Mouse (Mus musculus): ENCODE results near the gene Dpep1. TPM values are rescaled to one million over a fixed set of nuclear protein-coding genes. Genes with fewer than 3 reads are reported as not detected.

Gene Dpep1
- polyA plus RNA-seq, 1 experiment from 2014 or later: 3.1 TPM

GRCm38 (mm10) chr8:123247748-123248147, 61.7 kb downstream of the Dpep1 start:
- no peaks in the 10 kb centered on the region; the same call in 1 of the 2 replicates for H3K4me1 ChIP-seq (ENCODE audit: control insufficient read depth, insufficient read depth, low read length)
- ATAC-seq (ENCODE audit: insufficient number of reproducible peaks, low FRiP score, low TSS enrichment, low read depth) (no peak), DNase-seq (ENCODE audit: low spot score) (no peak)
- WGBS: 96% methylated on average over 6 of the region's 6 CpGs
- no peaks in the 10 kb centered on the region for H3K27me3 ChIP-seq (ENCODE audit: control insufficient read depth, insufficient read depth, low read length)
- H3K36me3 ChIP-seq (ENCODE audit: control insufficient read depth, insufficient read depth, low read length): peaks cover 20% of the 10 kb centered on the region
- no peak overlapping the region for H3K9ac ChIP-seq (ENCODE audit: low read length)
- H3K27ac ChIP-seq (replicated peaks; ENCODE audit: low read depth, low read length): no peak overlapping the region
- no peaks in the 10 kb centered on the region for H3K9me3 ChIP-seq (ENCODE audit: control insufficient read depth, low read length)
- no peak overlapping the region for H3K4me2 ChIP-seq (ENCODE audit: low read depth, severe bottlenecking)
- H3K4me3 ChIP-seq (ENCODE audit: low read depth, low read length): no peak overlapping the region

GRCm38 (mm10) chr8:123248596-123248995, 62.6 kb downstream of the Dpep1 start:
- Histone ChIP-seq H3K4me1 (ENCODE audit: control insufficient read depth, insufficient read depth, low read length) (peaks cover 5% of the 10 kb centered on the region; the same call in 1 of the 2 replicates), H3K4me3 (ENCODE audit: low read depth, low read length) (no peak overlapping the region), H3K9ac (ENCODE audit: low read length) (no peak overlapping the region), H3K27ac (replicated peaks; ENCODE audit: low read depth, low read length) (no peak overlapping the region), H3K36me3 (ENCODE audit: control insufficient read depth, insufficient read depth, low read length) (peaks cover 20% of the 10 kb centered on the region), H3K4me2 (ENCODE audit: low read depth, severe bottlenecking) (no peak overlapping the region), H3K27me3 (ENCODE audit: control insufficient read depth, insufficient read depth, low read length) (no peaks in the 10 kb centered on the region), H3K9me3 (ENCODE audit: control insufficient read depth, low read length) (no peaks in the 10 kb centered on the region)
- ATAC-seq (ENCODE audit: insufficient number of reproducible peaks, low FRiP score, low TSS enrichment, low read depth): no peak
- DNase-seq (ENCODE audit: low spot score): no peak
- WGBS: 90% methylated on average over 8 of the region's 8 CpGs

- no peak overlapping the region for H3K4me2 ChIP-seq (ENCODE audit: low read depth, severe bottlenecking)
- no peak overlapping the region for H3K9ac ChIP-seq (ENCODE audit: low read length)
- H3K4me1 ChIP-seq (ENCODE audit: control insufficient read depth, insufficient read depth, low read length): peaks cover 13% of the 10 kb centered on the region
- H3K9me3 ChIP-seq (ENCODE audit: control insufficient read depth, low read length): no peaks in the 10 kb centered on the region
- DNase-seq (ENCODE audit: low spot score): no peak
- WGBS: 95% methylated on average over 5 of the region's 5 CpGs
- no peak overlapping the region for H3K27ac ChIP-seq (replicated peaks; ENCODE audit: low read depth, low read length)
- H3K36me3 ChIP-seq (ENCODE audit: control insufficient read depth, insufficient read depth, low read length): peaks cover 15% of the 10 kb centered on the region
- ATAC-seq (ENCODE audit: insufficient number of reproducible peaks, low FRiP score, low TSS enrichment, low read depth): no peak
- no peak overlapping the region for H3K4me3 ChIP-seq (ENCODE audit: low read depth, low read length)
- no peaks in the 10 kb centered on the region for H3K27me3 ChIP-seq (ENCODE audit: control insufficient read depth, insufficient read depth, low read length)
These were observed 64.9 kb downstream of the Dpep1 start for GRCm38 (mm10) chr8:123250940-123251339.

Other genes with a start within 250 kb of the Dpep1 start
- 84.6 and 98.3 TPM in 2 replicates for gene Ankrd11, start 144.0 kb upstream of the Dpep1 start, polyA plus RNA-seq (2014; fragmentation: Nextera tagmentation; extraction: Ambion mirVana)
- gene Spg7, start 123.3 kb upstream of the Dpep1 start, polyA plus RNA-seq (2014; fragmentation: Nextera tagmentation; extraction: Ambion mirVana): 45.0 and 45.4 TPM in 2 replicates
- gene Rpl13, start 83.9 kb upstream of the Dpep1 start, polyA plus RNA-seq (2014; fragmentation: Nextera tagmentation; extraction: Ambion mirVana): 1,566 and 1,655 TPM in 2 replicates
- 0.57 and 0.82 TPM in 2 replicates for gene Cpne7, start 68.9 kb upstream of the Dpep1 start, polyA plus RNA-seq (2014; fragmentation: Nextera tagmentation; extraction: Ambion mirVana)
- 6.8 and 8.5 TPM in 2 replicates for gene Sult5a1, start 27.9 kb upstream of the Dpep1 start, polyA plus RNA-seq (2014; fragmentation: Nextera tagmentation; extraction: Ambion mirVana)
- gene Chmp1a, start 26.5 kb downstream of the Dpep1 start, polyA plus RNA-seq (2014; fragmentation: Nextera tagmentation; extraction: Ambion mirVana): 94.4 and 95.1 TPM in 2 replicates
- 3.3 and 3.4 TPM in 2 replicates for gene Spata33, start 26.6 kb downstream of the Dpep1 start, polyA plus RNA-seq (2014; fragmentation: Nextera tagmentation; extraction: Ambion mirVana)
- 34.2 and 36.5 TPM in 2 replicates for gene Cdk10, start 38.6 kb downstream of the Dpep1 start, polyA plus RNA-seq (2014; fragmentation: Nextera tagmentation; extraction: Ambion mirVana)
- 0.87 and 1.2 TPM in 2 replicates for gene Spata2l, start 50.0 kb downstream of the Dpep1 start, polyA plus RNA-seq (2014; fragmentation: Nextera tagmentation; extraction: Ambion mirVana)
- 18.8 and 22.2 TPM in 2 replicates for gene Zfp276, start 68.0 kb downstream of the Dpep1 start, polyA plus RNA-seq (2014; fragmentation: Nextera tagmentation; extraction: Ambion mirVana)
- gene Vps9d1, start 68.1 kb downstream of the Dpep1 start, polyA plus RNA-seq (2014; fragmentation: Nextera tagmentation; extraction: Ambion mirVana): 24.0 and 25.6 TPM in 2 replicates
- 38.9 and 39.2 TPM in 2 replicates for gene Fanca, start 132.3 kb downstream of the Dpep1 start, polyA plus RNA-seq (2014; fragmentation: Nextera tagmentation; extraction: Ambion mirVana)
- 0.95 and 1.9 TPM in 2 replicates for gene Spire2, start 146.5 kb downstream of the Dpep1 start, polyA plus RNA-seq (2014; fragmentation: Nextera tagmentation; extraction: Ambion mirVana)
- gene Tcf25, start 187.5 kb downstream of the Dpep1 start, polyA plus RNA-seq (2014; fragmentation: Nextera tagmentation; extraction: Ambion mirVana): 136 and 149 TPM in 2 replicates
- not detected in 2 replicates for gene Mc1r, start 220.9 kb downstream of the Dpep1 start, polyA plus RNA-seq (2014; fragmentation: Nextera tagmentation; extraction: Ambion mirVana)
- 9.3 and 11.2 TPM in 2 replicates for gene Tubb3, start 225.2 kb downstream of the Dpep1 start, polyA plus RNA-seq (2014; fragmentation: Nextera tagmentation; extraction: Ambion mirVana)
- 37.3 and 37.6 TPM in 2 replicates for gene Def8, start 237.3 kb downstream of the Dpep1 start, polyA plus RNA-seq (2014; fragmentation: Nextera tagmentation; extraction: Ambion mirVana)